Mouse (Mus musculus) mesoderm, embryonic 11.5 days (tissue): ENCODE measurements around the gene Lekr1.

Experiments used
- DNase-seq: peaks from one replicate; pipeline ENCODE4 v3.0.0-alpha.2; 2012; ENCODE audit warnings: low read depth, low spot score

Lekr1 gene

DNA sequence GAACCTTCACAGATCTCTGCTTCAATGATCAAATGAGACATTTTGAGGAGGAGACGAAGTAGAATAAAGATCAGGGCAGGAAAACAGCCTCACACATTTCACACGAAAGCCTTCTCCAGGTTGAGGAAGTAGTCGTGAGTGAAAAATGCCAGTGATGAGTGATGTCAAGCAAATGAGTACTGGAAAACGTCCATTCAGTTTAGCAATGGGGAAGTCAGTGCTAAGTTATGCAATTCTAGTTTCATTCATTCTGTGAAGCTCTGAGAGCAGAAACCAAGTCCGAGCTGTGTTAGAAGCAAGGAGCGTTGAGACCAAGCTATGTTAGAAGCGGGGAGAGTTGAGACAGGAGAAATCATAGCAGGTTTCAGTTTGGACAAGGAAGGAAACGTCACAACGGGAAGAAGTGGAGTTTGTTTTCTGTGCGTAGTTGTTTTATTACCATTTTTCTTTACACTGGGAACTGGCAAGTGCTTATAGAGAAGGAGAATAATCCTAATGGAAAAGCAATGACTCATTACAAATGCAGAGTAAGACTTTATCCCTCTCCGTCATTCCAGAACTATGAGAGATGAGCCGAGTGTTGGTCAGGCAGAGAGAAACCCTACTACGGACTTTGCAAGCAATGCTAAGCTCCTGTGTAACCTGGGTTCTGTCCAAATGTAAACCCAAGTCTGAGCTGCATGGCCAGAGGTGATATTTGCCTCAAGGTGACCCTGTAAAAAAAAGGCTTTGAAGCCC lies 207.2 kb downstream of the Lekr1 start:
- no peak for DNase-seq
